Mouse (Mus musculus): ENCODE results near the gene Tbc1d4.
"Not testable (repeated sequence)": the region's sequence is repeated elsewhere in the genome, so short reads cannot be mapped to it uniquely, and the experiment has no call there.

Gene Tbc1d4

GRCm38 (mm10) chr14:101594001-101594400, 15.0 kb downstream of the Tbc1d4 start:
- DNase-seq: no peak

- no peak for DNase-seq
Observed at GRCm38 (mm10) chr14:101593340-101593739, 15.7 kb downstream of the Tbc1d4 start.

- DNase-seq: no peak
Observed at GRCm38 (mm10) chr14:101591101-101591500, 17.9 kb downstream of the Tbc1d4 start.

GRCm38 (mm10) chr14:101588209-101588991, 20.6 kb downstream of the Tbc1d4 start:
- not testable (repeated sequence) for DNase-seq

- DNase-seq: not testable (repeated sequence)
Observed at GRCm38 (mm10) chr14:101587366-101588040, 21.5 kb downstream of the Tbc1d4 start.

GRCm38 (mm10) chr14:101586096-101586495, 22.9 kb downstream of the Tbc1d4 start:
- DNase-seq: no peak

- no peak for DNase-seq
Observed at GRCm38 (mm10) chr14:101575651-101576050, 33.3 kb downstream of the Tbc1d4 start.

GRCm38 (mm10) chr14:101574536-101574935, 34.5 kb downstream of the Tbc1d4 start:
- no peak for DNase-seq

GRCm38 (mm10) chr14:101573107-101573614, 35.8 kb downstream of the Tbc1d4 start:
- DNase-seq: no peak

- DNase-seq: no peak
Observed at GRCm38 (mm10) chr14:101568828-101569227, 40.2 kb downstream of the Tbc1d4 start.

- no peak for DNase-seq
Observed at GRCm38 (mm10) chr14:101566717-101567116, 42.3 kb downstream of the Tbc1d4 start.

GRCm38 (mm10) chr14:101565661-101566060, 43.3 kb downstream of the Tbc1d4 start:
- DNase-seq: no peak

GRCm38 (mm10) chr14:101561251-101561701, 47.7 kb downstream of the Tbc1d4 start:
- no peak for DNase-seq

GRCm38 (mm10) chr14:101559446-101559845, 49.5 kb downstream of the Tbc1d4 start:
- no peak for DNase-seq

GRCm38 (mm10) chr14:101548885-101549573, 60.0 kb downstream of the Tbc1d4 start:
- DNase-seq: no peak

- DNase-seq: no peak
Observed at GRCm38 (mm10) chr14:101541863-101542262, 67.1 kb downstream of the Tbc1d4 start.

GRCm38 (mm10) chr14:101541141-101541540, 67.8 kb downstream of the Tbc1d4 start:
- no peak for DNase-seq

- DNase-seq: no peak
Observed at GRCm38 (mm10) chr14:101540466-101540865, 68.5 kb downstream of the Tbc1d4 start.

GRCm38 (mm10) chr14:101537906-101538305, 71.1 kb downstream of the Tbc1d4 start:
- DNase-seq: no peak

- no peak for DNase-seq
Observed at GRCm38 (mm10) chr14:101537413-101537812, 71.6 kb downstream of the Tbc1d4 start.

- no peak for DNase-seq
Observed at GRCm38 (mm10) chr14:101532090-101532695, 76.8 kb downstream of the Tbc1d4 start.

GRCm38 (mm10) chr14:101530455-101530854, 78.5 kb downstream of the Tbc1d4 start:
- DNase-seq: no peak

- DNase-seq: no peak
Observed at GRCm38 (mm10) chr14:101529194-101529593, 79.8 kb downstream of the Tbc1d4 start.

Data from thymus, postnatal 25 days (tissue).